Mouse (Mus musculus) left cerebral cortex, adult 2 months (tissue): ENCODE results near the gene Resf1. TPM values are rescaled to one million over a fixed set of nuclear protein-coding genes. Genes with fewer than 3 reads are reported as not detected.
"Not testable (repeated sequence)": the region's sequence is repeated elsewhere in the genome, so short reads cannot be mapped to it uniquely, and the experiment has no call there.

Source experiments
- DNase-seq, 2 experiments: peaks; one replicate each; pipeline ENCODE4 v3.0.0; 2021 to 2022; ENCODE audit warnings: low spot score in 2 of 2, mixed read lengths in 1 of 2; ENCODE audit errors: extremely low spot score in 1 of 2
- H3K27ac ChIP-seq: fragments of 200-600 bp; 2 replicates; pipeline ENCODE4 v1.8.1; 2022
- H3K4me3 ChIP-seq: fragments of 200-600 bp; 2 replicates; pipeline ENCODE4 v1.8.1; 2022
- CTCF ChIP-seq: fragments of 200-600 bp; IDR thresholded peaks from 2 replicates; pipeline ENCODE4 v1.8.1; 2022; ENCODE audit warnings: antibody characterized with exemption, mild to moderate bottlenecking, moderate library complexity
- intact Hi-C: fragments of 180-260 bp; cut with DNase I; formaldehyde crosslinking; loops from one replicate; pipeline ENCODE4 v1.15.1; 2025
- total RNA-seq, 2 experiments: library from RNA; stranded (reverse); gene quantifications; 2 replicates each; pipeline ENCODE4 v1.2.3; 2021

The Resf1 gene
- total RNA-seq, 2 experiments from 2014 or later, result 16.3 to 18.2 TPM

DNA sequence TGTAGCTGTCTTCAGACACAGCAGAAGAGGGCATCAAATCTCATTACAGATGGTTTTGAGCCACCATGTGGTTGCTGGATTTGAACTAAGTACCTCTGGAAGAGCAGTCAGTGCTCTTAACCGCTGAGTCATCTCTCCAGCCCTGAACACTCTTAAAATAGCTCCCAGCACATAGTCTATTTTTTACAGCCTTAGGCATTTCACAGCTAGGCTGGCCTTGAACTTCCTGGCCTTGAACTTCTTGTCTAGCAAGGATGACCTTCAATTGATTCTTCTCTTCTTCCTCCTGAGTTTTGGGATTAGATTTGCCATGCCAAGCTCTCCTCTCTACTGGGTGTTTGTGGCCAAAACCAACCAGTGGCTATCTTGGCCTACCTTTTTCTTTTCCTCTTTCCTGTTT, 2.6 kb downstream of the Resf1 start:
- intact Hi-C loops, result no loop called here
- Histone ChIP-seq H3K4me3 (no peak overlapping the region), H3K27ac (no peak overlapping the region)
- no peak for DNase-seq
- no peak for TF ChIP-seq CTCF

DNA sequence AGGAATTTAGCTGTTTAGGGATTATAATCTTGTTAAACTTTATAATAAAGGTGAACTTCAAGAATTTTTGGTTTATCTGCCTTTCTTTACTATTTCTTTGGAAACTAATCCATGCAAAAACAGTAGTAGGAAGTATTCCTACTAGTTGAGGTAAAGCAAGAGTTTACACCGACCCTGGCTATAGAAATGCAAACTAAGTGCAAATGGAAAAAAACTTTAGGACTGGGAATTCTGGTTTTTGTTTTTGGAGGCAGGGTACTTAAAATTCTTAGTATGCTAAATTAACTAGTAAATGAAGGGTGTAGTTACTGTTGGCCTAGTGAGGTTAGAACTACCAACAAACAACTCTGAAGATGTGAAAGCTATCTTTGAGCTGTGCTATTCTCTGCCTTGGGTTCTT, 3.0 kb downstream of the Resf1 start:
- DNase-seq, result no peak
- no peak for TF ChIP-seq CTCF
- Histone ChIP-seq H3K4me3 (no peak overlapping the region), H3K27ac (no peak overlapping the region)
- intact Hi-C loops, result no loop called here

- DNase-seq, result no peak
- H3K27ac ChIP-seq, result no peak overlapping the region
- intact Hi-C loops, result no loop called here
- no peak overlapping the region for H3K4me3 ChIP-seq
- TF ChIP-seq CTCF, result no peak
These were observed 5.7 kb downstream of the Resf1 start for GRCm38 (mm10) chr6:149314918-149315317.

GRCm38 (mm10) chr6:149323523-149324241, 14.5 kb downstream of the Resf1 start:
- no peak overlapping the region for H3K27ac ChIP-seq
- intact Hi-C loops, result no loop called here
- TF ChIP-seq CTCF, result no peak
- DNase-seq, result no peak
- no peak overlapping the region for H3K4me3 ChIP-seq

DNA sequence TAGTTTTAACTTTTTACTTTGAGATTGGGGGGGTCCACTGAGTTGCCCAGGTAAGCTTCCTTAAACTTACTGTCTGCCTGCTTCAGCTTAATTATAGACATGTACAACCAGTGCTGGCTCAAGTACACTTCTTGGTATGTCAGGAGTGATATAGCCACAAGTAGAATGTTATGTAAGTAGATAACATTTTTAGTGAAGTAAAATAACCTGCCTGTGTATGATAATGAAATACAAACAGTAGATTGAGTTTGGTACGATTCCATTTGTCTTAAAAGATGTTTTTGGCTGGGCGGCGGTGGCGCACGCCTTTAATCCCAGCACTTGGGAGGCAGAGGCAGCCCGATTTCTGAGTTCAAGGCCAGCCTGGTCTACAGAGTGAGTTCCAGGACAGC, 15.0 kb downstream of the Resf1 start:
- DNase-seq, result no peak
- intact Hi-C loops, result no loop called here
- TF ChIP-seq CTCF, result no peak
- no peak overlapping the region for H3K4me3 ChIP-seq
- H3K27ac ChIP-seq, result no peak overlapping the region

DNA sequence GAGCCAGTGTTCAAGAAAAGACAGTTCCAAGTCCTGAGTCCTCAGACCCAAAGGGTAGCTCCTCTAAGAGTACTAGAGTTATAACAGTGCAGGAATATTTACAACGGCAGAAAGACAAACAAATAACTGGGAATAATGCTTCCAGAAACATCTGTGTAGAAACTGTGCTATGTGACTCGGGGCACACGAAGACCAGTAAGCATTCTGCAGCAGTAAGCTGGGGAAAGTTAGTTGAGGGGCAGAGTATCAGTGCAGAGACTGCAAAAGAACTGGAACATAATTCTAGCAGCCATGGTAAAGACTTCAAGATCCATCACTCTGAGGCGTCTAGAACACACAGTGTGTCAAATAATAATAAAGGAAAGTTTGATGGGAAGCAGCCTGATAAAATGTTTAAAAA, 19.9 kb downstream of the Resf1 start:
- Histone ChIP-seq H3K27ac (no peak overlapping the region), H3K4me3 (no peak overlapping the region)
- DNase-seq, result no peak
- TF ChIP-seq CTCF, result no peak
- intact Hi-C loops, result no loop called here

- no peak for DNase-seq
- no peak overlapping the region for H3K4me3 ChIP-seq
- intact Hi-C loops, result no loop called here
- no peak for TF ChIP-seq CTCF
- H3K27ac ChIP-seq, result no peak overlapping the region
These were observed 21.1 kb downstream of the Resf1 start for GRCm38 (mm10) chr6:149330332-149330731.

- Histone ChIP-seq H3K27ac (no peak overlapping the region), H3K4me3 (no peak overlapping the region)
- intact Hi-C loops, result no loop called here
- DNase-seq, result no peak
- TF ChIP-seq CTCF, result no peak
These were observed 23.8 kb downstream of the Resf1 start for GRCm38 (mm10) chr6:149333036-149333435.

DNA sequence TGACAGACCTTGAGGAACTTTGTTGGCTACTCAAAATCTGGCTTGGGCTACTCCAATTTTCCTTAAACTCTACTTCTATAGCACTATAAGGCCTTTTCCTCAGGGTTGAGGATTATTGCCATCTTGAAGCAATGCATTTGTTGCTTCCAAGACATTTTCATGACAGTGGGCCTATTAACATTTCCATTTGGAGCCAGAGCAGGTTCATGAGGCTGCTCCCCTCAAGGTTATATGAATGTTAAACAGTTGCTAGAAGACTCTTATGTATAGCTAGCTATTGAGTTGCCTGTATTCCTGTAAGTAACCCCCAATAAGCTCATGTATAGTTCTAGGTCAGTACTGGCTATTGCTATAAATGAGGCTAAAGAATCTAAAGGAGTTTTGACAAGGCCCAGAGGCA, 28.8 kb downstream of the Resf1 start:
- no peak for TF ChIP-seq CTCF

GRCm38 (mm10) chr6:149338622-149339021, 29.4 kb downstream of the Resf1 start:
- Histone ChIP-seq H3K27ac (no peak overlapping the region), H3K4me3 (no peak overlapping the region)
- intact Hi-C loops, result no loop called here
- no peak for DNase-seq
- no peak for TF ChIP-seq CTCF

More for the DNA sequence above, 28.8 kb downstream of the Resf1 start:
- H3K27ac ChIP-seq, result no peak overlapping the region
- H3K4me3 ChIP-seq, result no peak overlapping the region
- DNase-seq, result no peak
- intact Hi-C loops, result no loop called here

DNA sequence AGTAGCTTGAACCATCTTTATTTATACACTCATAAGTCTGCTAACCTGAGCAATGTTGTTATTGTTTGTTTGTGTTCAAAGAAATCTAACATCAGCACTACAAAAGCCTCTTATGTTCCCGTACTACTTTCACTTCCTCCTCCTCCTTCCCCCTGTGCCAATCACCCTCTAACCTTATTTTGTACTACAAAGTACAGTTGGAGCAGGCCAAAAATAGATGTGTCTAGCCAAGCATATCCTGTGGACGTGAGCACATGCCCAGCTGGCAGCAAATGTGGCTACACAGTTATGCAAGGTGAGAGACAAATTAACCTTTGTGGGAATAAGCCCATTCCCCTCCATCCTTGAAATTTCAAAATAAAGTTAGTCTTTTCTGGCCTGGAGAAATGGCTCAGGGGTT, 34.6 kb downstream of the Resf1 start:
- Histone ChIP-seq H3K27ac (no peak overlapping the region), H3K4me3 (no peak overlapping the region)
- no peak for TF ChIP-seq CTCF
- intact Hi-C loops, result no loop called here
- DNase-seq, result no peak

DNA sequence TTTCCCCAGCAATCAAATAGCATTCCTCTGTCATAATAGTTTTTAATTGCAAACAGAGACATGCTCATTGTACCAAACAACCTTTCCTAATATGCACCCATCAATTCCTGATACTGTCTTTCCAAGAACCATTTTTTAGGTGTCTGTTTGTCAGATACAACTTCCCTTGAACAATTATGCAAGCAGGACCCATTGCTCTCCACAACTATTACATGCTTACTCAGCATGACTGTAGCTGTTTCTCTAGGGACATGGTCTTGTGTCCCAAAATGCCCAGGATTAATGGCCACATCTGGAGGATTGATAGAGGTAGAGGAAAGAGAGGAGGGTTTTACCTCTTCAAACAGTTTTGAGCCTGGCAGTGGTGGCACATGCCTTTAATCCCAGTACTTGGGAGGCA, 35.2 kb downstream of the Resf1 start:
- Histone ChIP-seq H3K4me3 (no peak overlapping the region), H3K27ac (no peak overlapping the region)
- no peak for DNase-seq
- no peak for TF ChIP-seq CTCF
- intact Hi-C loops, result no loop called here

GRCm38 (mm10) chr6:149348211-149348610, 39.0 kb downstream of the Resf1 start:
- intact Hi-C loops, H3K4me3 ChIP-seq, DNase-seq, H3K27ac ChIP-seq: not testable (repeated sequence)
